Mouse (Mus musculus): ENCODE data around the gene Cerk. TPM values are rescaled to one million over a fixed set of nuclear protein-coding genes. Genes with fewer than 3 reads are reported as not detected.
"Not testable (repeated sequence)": the region's sequence is repeated elsewhere in the genome, so short reads cannot be mapped to it uniquely, and the experiment has no call there.

Cerk gene
- polyA plus RNA-seq, 1 experiment: 26.1 TPM

DNA sequence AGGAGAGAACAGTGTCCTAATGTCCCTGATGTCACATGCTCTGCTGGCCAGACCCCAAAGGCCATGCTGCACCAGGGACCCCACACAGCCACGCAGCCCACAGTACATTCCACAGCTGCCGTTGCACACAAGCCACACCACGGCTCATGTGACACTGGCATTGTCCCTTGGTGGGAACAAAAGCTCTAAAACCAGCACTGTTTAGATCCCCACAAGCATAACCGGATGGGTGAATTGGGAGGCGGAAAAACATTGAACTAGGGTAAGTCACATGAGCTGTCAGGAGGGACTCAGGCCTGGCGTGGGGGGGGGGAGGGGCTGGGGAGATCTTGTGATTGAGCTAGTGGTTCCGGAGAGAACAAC lies 17.5 kb downstream of the Cerk start:
- DNase-seq (ENCODE audit: low read depth, low spot score): no peak

DNA sequence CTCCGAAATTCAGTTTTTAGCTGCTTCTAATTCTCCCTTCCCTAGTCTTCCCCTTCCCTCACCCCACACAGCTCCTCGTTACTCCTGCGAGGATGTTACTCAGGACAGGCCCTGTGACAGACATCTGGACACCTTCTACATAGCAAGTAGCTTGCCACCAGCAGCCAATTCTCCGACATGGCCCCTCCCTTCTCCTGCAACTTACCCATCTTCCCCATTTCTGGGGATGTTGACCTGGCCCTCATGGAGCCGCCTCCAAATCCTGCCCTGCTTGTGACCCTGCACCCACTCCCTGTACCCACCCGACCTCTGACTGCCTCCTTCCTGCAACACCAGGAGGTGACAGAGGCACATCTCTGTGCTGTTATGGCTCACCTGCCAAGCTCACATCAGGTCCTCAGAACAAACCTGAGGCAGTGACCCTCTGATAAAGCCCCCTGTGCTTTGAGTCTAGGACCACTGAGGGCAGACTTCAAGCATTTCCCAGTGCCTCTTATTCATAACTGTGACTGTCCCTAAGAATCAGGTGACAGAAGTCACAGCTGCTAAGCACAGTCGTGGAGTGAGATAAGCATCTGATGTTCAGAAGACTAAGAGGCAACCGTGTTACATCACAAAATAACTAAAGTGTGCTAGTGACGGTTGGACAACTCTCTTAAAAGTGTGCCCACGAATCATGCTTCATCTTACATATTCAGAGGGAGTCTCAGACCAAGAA lies 18.0 kb downstream of the Cerk start:
- no peak for DNase-seq (ENCODE audit: low read depth, low spot score)

More for the DNA sequence above, 17.5 kb downstream of the Cerk start:
- 59% methylated on average over 7 of the region's 7 CpGs for WGBS

DNA sequence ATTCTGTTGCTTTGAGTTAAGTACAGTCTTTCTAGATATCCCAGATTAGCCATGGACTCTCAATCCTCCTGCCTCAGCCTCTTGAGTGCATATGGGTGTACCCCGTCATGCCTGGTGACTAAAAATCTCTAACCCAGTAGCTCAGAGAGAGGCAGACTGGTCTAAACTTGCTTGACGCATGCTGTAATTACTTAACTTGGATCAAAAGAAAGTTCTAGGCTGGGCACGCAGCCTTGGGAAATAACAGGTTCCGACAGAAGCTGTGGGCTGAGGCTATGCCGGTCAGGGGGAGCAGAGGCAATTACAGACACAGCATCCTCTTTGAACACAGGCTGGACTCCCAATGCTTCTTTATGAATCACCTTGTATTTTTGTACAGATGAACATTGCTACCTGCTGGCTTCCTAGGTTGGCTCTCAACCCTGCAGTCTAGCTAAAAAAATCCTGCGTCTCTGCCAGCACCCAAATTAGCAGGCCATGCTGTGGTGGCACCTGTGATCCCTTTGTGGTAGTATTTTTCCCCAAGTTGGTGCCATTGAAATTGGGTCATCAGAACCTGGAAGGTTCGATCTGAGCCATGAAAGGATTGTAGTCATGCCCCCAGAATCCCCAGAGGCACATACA lies 18.8 kb downstream of the Cerk start:
- no peak for DNase-seq (ENCODE audit: low read depth, low spot score)
- 94% methylated on average over 7 of the region's 7 CpGs for WGBS

More for the DNA sequence above, 18.0 kb downstream of the Cerk start:
- WGBS: 74% methylated on average over 10 of the region's 10 CpGs

DNA sequence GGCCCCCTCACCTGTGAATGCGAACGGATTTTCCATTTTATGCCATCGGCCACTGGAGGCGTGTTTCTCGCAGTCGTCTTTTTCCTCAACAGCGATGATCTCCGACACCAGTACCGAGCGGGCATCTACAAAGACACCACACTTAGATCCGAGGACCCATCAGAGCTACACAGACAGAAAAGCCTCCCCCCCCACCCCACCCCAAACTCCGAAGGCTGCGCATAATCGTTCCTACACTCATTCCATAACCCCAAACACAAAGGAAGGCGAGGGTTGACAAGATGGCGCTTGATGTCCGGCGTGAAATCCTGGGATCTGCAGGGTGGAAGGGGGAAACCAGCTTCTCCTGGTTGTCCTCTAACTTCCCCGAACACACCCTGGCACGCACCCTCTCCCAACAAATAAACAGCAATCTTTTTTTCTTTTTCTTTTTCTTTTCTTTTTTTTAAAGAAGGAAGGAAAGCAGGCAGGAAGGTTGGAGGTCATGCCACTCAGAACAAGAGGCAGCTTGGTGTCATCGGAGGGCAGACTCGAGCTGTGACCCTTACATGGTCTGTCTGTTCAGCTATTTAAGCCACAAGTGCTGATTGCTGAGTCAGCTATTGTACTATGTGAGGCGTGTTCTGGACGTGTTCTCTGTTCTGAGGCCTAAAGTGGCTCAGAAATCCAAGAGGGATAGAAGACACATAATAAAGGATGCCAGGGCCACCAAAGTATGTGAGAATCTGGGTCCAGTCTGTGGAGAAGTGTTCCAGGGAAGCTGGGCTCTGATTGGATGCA lies 19.9 kb downstream of the Cerk start:
- WGBS: 91% methylated on average over 24 of the region's 24 CpGs
- DNase-seq (ENCODE audit: low read depth, low spot score): no peak

DNA sequence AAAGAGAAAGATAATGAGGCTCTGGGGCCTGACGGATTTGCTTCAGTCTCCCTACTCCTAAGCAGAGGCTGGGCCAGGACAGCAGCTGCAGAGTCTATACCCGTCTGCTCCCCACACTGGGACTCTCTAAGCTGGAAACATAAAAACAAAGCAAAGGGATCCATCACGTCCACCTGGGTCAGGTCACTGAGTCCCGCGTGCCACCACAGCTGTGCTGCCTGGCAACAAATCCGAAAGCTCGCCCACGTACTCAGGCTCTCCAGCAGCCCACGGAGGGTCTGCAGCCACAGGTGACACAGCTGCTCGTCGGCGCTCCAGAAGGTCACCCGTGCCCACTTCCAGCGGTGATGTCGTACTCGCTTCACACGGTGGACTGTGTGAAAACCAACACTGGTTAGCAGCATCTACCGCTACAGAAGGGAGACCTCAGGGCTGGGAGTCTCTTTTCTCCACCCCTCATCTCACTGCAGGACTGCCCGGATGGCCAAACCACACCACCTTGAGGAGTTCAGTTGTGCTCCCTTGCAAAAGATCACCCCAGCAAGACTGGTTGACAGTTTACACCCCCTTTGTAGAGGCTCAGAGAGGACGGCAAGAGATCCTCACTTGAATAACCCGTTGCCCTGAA lies 21.1 kb downstream of the Cerk start:
- DNase-seq (ENCODE audit: low read depth, low spot score): no peak
- 88% methylated on average over 21 of the region's 21 CpGs for WGBS

DNA sequence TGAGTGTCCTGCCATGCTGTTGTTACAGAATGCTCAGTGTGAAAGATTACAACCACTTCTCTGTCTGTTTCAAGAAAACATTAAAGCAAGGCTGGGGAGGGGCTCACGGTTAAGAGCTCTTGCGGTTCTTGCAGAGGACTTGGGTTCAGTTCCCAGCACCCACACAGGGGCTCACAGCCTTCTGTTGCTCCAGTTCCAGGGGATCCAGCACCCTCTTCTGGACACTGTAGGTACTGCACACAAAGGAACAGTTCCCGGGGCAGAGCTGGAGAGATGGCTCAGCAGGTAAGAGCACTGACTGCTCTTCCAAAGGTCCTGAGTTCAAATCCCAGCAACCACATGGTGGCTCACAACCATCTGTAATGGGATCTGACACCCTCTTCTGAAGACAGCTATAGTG lies 24.1 kb downstream of the Cerk start:
- DNase-seq (ENCODE audit: low read depth, low spot score): not testable (repeated sequence)
- WGBS: 97% methylated on average over 3 of the region's 3 CpGs

DNA sequence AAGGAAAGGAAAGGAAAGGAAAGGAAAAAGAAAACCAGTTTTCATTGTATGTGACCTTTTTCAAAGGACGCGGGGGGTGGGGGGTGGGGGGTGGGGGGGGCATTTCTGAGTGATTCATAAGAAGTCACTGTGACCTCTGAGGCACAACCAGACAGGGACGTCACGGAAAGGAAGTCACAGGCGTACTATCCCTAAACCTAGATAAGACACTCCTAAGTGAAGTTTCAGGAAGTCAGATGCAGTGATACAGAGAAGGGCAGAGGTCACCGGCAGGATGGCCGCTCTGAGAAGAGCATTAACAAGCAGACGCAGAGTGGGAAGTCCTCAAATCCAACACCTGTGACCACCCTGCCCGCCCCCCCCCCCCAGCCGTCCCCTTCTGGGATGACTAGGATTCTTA lies 25.0 kb downstream of the Cerk start:
- WGBS: 79% methylated on average over 10 of the region's 10 CpGs
- DNase-seq (ENCODE audit: low read depth, low spot score): no peak

DNA sequence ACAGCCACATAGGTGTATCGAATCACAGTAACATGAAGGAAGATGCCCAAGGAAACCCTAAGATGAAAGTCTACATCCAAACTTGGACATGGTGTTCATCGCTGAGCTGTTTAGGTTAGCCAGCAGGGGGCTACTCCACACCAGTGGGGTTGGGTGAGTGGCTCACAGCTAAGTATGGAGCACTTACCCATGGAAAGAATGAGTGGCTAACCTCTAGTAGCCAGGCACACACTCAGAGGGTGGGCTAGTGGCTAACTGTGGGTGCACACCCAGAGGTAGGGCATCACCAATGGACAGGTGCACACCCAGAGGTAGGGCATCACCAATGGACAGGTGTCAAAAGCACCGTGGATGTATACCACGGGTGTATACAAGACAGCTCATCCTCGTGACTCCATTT lies 26.2 kb downstream of the Cerk start:
- DNase-seq (ENCODE audit: low read depth, low spot score): no peak
- whole genome bisulfite sequencing: 81% methylated on average over 5 of the region's 5 CpGs

DNA sequence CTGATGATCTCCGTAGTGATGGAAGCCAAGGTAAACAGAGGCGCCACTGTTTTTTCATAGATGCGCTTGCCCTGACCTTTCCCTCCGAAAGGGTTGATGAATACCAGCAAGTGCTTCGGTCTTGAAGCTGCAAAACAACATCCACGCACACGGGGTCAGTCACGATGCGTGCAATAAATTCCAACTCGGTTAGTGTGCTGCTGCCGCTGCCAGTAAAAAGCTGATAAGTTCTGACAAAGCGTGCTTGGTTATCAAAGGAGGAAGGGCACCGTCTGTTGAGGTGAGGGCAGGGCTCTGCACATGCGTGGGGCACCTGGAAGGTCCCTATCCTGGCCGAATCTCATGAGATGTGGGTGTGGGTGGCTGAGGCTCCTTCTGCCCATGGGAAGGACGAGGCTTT lies 26.8 kb downstream of the Cerk start:
- 34% methylated on average over 16 of the region's 16 CpGs for WGBS
- no peak for DNase-seq (ENCODE audit: low read depth, low spot score)

DNA sequence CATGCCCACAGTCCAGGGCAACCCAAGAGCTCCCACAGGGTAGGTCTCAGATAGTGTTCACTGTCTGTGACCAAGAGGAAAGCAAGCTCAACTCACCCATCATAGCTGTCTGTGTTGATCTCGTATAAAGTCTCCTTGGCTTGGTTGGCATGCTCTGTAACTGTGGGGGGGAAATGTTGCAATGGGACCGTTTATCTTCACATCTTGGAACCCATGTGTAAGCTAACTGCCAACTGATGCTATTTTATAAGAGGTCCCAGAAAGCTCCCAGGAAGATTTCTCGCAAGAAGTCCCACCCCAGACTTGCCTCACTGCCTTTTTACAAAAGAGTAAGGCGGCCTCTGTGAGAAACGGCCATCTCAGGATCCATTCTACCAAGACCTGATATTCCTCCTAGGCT lies 29.4 kb downstream of the Cerk start:
- DNase-seq (ENCODE audit: low read depth, low spot score): no peak
- WGBS: 82% methylated on average over 5 of the region's 5 CpGs

DNA sequence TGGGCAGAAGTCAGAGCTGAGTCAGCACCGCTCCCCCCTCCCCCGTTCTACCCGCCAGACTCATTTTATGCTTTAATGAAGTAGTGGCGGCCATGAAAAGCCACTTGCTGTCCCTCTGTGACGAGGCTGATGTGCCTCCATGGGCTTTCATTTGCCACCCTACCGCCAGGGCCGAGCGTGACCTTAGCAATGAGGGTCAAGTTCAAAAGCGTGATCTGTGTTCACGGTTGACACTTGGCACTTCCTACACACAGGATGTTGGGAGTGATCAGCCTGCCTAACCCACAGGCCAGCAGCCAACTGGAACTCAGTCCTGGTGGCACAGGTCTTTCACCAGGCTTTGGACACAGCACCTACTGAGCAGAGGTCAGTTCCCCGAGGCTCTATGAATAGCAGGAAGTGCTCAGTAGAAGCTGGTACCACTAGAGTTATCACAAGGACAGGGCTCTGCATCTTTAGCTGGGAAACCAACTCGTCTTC lies 32.4 kb downstream of the Cerk start:
- WGBS: 95% methylated on average over 12 of the region's 12 CpGs
- DNase-seq (ENCODE audit: low read depth, low spot score): no peak

DNA sequence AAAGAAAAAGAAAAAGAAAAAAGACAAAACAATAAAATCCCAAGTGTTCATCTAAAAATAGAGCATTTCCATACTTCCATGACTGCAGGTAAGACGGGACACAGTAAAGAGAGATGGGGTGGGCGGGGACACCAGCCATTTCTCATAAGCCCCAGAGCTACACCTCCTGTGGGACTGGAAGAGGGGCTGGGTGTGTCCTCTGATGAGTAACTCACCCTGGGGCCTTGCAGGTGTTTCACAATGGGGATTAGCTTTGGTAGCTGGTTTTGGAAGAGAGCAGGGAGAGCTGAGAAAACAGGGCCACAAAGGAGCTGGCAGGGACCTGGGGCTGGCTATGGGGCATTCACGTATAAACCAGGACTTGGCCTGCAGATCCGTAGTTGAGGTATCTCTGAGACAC lies 35.3 kb downstream of the Cerk start:
- WGBS: 88% methylated on average over 4 of the region's 4 CpGs
- DNase-seq (ENCODE audit: low read depth, low spot score): no peak

DNA sequence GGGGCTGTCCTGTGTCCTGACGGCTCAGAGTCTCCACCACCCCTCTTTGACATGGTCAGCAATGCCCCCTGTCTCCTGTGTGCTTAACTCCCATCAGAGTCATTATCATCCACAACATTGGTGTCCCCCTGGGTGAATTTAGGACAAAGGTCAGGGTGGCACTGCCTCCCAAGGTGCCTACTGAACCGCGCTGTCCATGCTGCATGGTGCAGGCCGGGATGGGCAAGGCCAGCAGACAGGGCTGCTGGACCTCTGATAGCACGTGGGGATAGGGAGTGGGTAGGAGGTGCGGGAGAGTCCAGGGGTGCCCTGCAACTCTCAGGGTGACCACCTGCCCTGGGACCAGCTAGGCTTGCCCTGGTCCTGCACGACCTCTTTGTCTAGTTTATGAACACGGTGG lies 39.0 kb downstream of the Cerk start:
- WGBS: 90% methylated on average over 8 of the region's 8 CpGs
- DNase-seq (ENCODE audit: low read depth, low spot score): no peak

DNA sequence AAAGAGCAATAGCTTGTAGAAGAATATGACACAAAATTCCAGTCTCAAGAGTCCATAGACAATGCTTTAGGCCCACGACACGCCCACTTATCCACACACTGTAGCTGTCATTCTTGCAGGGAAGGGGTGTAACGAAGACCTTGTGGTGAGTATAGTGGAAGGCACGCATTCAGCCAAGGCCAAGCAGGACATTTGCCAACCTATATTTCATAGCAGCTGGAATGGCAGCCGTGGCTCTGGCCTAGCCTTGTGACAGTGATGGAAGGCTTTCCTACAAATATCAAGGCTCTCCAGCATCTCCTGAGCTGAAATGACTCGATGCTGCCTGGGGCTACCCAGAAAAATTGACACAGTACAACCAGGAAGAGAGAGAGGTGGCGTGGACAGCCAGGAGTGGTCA lies 40.9 kb downstream of the Cerk start:
- 81% methylated on average over 7 of the region's 7 CpGs for WGBS
- DNase-seq (ENCODE audit: low read depth, low spot score): no peak

DNA sequence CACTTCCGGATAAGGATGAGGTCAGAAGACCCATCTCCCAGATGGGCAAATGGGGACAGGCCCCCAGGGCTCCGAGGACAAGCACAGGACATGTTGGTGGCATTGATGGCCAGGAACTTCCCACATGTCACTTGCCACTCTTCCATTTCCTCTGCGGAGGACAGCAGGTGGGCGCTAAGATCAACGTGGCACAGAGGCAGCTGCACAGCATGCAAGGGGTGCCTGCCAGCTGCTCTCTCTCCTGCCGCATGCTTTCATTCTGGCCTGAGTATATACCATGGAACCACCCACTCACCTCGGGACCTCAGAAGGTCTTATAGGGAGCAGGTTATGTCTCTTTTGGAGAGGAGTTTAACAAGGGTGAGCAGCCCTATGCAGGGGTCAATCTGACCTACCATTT lies 41.4 kb downstream of the Cerk start:
- WGBS: 78% methylated on average over 7 of the region's 7 CpGs
- DNase-seq (ENCODE audit: low read depth, low spot score): no peak

DNA sequence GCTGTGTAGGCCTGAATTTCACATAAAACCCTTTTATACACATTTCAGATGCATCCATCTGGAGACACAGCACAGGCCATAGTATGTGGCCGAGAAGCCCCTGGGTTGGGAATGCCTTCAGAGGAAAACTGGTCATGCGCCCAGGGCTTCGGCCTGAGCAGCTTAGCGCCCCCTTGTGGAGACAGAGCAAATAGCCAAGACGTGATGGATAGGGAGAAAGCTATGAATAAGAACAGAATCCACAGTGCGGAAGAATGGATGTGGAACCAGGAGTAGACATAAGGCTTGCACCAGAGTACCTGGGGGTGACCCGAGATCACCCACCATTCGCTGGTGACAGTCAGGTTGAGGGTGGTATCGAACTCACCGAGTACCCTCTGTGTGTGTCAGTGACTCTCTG lies 45.6 kb downstream of the Cerk start:
- peak; percentile 18 for DNase-seq (ENCODE audit: low read depth, low spot score)
- WGBS: 45% methylated on average over 10 of the region's 10 CpGs

DNA sequence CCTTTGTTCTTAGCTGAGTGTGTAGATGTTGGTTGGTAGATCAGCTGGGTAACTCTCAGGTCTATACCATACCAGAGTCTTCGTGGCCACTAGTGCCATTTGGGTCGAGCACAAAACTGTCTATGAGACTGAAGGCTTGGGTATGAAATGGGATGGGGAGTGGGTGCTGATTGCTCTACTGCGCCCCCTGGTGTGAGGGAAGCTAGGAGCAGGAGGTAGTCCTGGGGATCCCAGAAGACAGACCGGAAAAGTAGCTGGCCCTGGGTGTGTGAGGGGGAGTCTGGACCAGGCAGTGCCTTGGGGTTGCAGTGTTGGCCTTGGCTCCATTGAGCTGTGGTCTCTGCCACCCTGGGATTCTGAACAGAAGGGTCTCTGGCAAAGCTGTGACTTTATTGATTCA lies 48.3 kb downstream of the Cerk start:
- 57% methylated on average over 4 of the region's 4 CpGs for WGBS
- DNase-seq (ENCODE audit: low read depth, low spot score): no peak

DNA sequence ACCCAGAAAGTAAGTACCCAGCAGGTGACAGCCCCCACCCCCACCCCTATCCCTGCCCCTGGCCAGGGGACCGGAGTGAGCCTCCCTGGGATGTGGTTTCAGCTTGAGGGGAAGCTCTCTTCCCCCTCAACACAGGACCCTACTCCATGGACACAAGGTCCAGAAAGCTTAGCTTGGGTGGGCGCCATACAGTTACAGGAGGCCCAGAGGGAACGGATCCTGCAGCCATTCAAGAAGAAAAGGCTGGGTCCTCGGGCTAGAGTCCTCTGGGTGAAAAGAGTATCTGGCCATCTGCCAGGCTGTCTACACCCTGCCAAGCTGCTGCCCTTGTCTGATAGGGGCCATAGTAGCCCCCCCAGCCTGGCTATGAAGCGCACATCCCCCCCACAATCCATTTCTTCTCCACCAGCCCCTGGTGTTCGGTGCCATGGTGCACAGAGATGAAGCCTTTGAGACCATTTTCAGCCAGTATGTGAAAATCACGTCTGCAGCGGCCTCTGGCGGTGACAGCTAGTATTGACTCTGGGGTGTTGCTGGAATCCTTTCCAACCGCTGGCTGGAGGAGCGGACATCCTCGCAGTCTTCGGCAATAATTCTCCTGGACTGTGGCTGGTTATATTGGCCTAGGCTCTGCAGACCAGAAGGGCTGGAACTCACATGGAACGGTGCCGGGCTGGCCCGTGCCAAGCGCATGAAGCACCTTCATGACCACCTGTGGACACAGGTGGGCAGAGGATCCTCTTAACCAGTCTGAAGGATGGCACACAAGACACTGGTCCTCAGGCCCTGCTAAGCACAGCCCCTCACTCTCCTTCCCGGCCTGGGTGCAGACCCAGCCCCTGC lies 50.8 kb downstream of the Cerk start:
- 33% methylated on average over 18 of the region's 18 CpGs for WGBS
- DNase-seq (ENCODE audit: low read depth, low spot score): peak; percentile 55

DNA sequence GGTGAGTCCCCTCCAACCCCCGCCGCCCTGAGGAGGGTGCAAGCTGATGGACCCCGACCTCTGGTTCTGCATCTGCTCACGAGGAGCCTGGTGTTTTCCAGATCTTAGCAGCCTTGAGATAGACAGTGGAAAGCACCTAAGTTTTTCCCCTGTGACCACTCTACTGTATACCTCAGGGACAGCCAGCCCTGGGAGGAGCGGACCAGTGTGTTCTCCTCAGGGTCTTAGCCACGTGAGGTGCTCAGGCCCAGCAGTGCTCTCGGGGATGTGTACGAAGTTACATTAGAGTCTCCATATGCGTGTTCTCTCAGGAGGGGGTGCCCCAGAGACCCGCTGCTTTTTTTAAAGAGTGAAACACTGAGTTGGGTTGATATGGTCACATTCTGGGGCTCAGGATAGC lies 55.3 kb downstream of the Cerk start:
- no peak for DNase-seq (ENCODE audit: low read depth, low spot score)
- 94% methylated on average over 10 of the region's 10 CpGs for WGBS

Data from large intestine, adult 2 months (tissue).